Mouse (Mus musculus): ENCODE results near the gene Chrnd. TPM values are rescaled to one million over a fixed set of nuclear protein-coding genes. Genes with fewer than 3 reads are reported as not detected.

The Chrnd gene
- polyA plus RNA-seq, 1 experiment, result 0.05 TPM

GRCm38 (mm10) chr1:87226409-87227159 lies 36.2 kb downstream of the Chrnd start:
- Histone ChIP-seq H3K4me1 (ENCODE audit: control insufficient read depth, insufficient read depth, insufficient read length, low read length) (no peaks in the 10 kb centered on the region), H3K4me3 (ENCODE audit: low read depth, low read length) (no peak overlapping the region), H3K27me3 (ENCODE audit: control insufficient read depth, insufficient read depth, low read length) (no peaks in the 10 kb centered on the region), H3K36me3 (ENCODE audit: control insufficient read depth, insufficient read depth, low read length) (peaks cover 74% of the 10 kb centered on the region), H3K27ac (ENCODE audit: insufficient read depth, low read depth, low read length) (no peak overlapping the region)
- no peak for TF ChIP-seq CTCF (IDR thresholded peaks at IDR 0.05; ENCODE audit: extremely low read depth, insufficient read length, insufficient replicate concordance, low read depth, low read length)
- no peak for TF ChIP-seq POLR2A (IDR thresholded peaks at IDR 0.05; ENCODE audit: low read depth, low read length)
- 100% methylated on average over 1 of the region's 1 CpGs for WGBS

- no peak overlapping the region for H3K27ac ChIP-seq (ENCODE audit: insufficient read depth, low read depth, low read length)
- 88% methylated on average over 3 of the region's 3 CpGs for WGBS
Observed at GRCm38 (mm10) chr1:87227160-87227550, 36.7 kb downstream of the Chrnd start.

GRCm38 (mm10) chr1:87230606-87231005 lies 40.2 kb downstream of the Chrnd start:
- Histone ChIP-seq H3K27me3 (ENCODE audit: control insufficient read depth, insufficient read depth, low read length) (no peaks in the 10 kb centered on the region), H3K4me1 (ENCODE audit: control insufficient read depth, insufficient read depth, insufficient read length, low read length) (no peaks in the 10 kb centered on the region), H3K36me3 (ENCODE audit: control insufficient read depth, insufficient read depth, low read length) (peaks cover 47% of the 10 kb centered on the region), H3K27ac (ENCODE audit: insufficient read depth, low read depth, low read length) (no peak overlapping the region), H3K4me3 (ENCODE audit: low read depth, low read length) (no peak overlapping the region)
- TF ChIP-seq CTCF (IDR thresholded peaks at IDR 0.05; ENCODE audit: extremely low read depth, insufficient read length, insufficient replicate concordance, low read depth, low read length) (no peak), POLR2A (IDR thresholded peaks at IDR 0.05; ENCODE audit: low read depth, low read length) (no peak)
- WGBS, result 88% methylated on average over 5 of the region's 5 CpGs

More at GRCm38 (mm10) chr1:87227160-87227550, 36.7 kb downstream of the Chrnd start:
- H3K4me3 ChIP-seq (ENCODE audit: low read depth, low read length), result no peak overlapping the region
- TF ChIP-seq POLR2A (IDR thresholded peaks at IDR 0.05; ENCODE audit: low read depth, low read length) (no peak), CTCF (IDR thresholded peaks at IDR 0.05; ENCODE audit: extremely low read depth, insufficient read length, insufficient replicate concordance, low read depth, low read length) (no peak)
- peaks cover 68% of the 10 kb centered on the region for H3K36me3 ChIP-seq (ENCODE audit: control insufficient read depth, insufficient read depth, low read length)
- no peaks in the 10 kb centered on the region for H3K27me3 ChIP-seq (ENCODE audit: control insufficient read depth, insufficient read depth, low read length)
- H3K4me1 ChIP-seq (ENCODE audit: control insufficient read depth, insufficient read depth, insufficient read length, low read length), result no peaks in the 10 kb centered on the region

GRCm38 (mm10) chr1:87232197-87232596 lies 41.8 kb downstream of the Chrnd start:
- TF ChIP-seq POLR2A (IDR thresholded peaks at IDR 0.05; ENCODE audit: low read depth, low read length) (no peak), CTCF (IDR thresholded peaks at IDR 0.05; ENCODE audit: extremely low read depth, insufficient read length, insufficient replicate concordance, low read depth, low read length) (no peak)
- Histone ChIP-seq H3K27me3 (ENCODE audit: control insufficient read depth, insufficient read depth, low read length) (no peaks in the 10 kb centered on the region), H3K36me3 (ENCODE audit: control insufficient read depth, insufficient read depth, low read length) (peaks cover 36% of the 10 kb centered on the region), H3K27ac (ENCODE audit: insufficient read depth, low read depth, low read length) (no peak overlapping the region), H3K4me3 (ENCODE audit: low read depth, low read length) (no peak overlapping the region), H3K4me1 (ENCODE audit: control insufficient read depth, insufficient read depth, insufficient read length, low read length) (no peaks in the 10 kb centered on the region)
- 91% methylated on average over 7 of the region's 7 CpGs for WGBS

- no peak for TF ChIP-seq POLR2A (IDR thresholded peaks at IDR 0.05; ENCODE audit: low read depth, low read length)
- no peak for TF ChIP-seq CTCF (IDR thresholded peaks at IDR 0.05; ENCODE audit: extremely low read depth, insufficient read length, insufficient replicate concordance, low read depth, low read length)
- no peaks in the 10 kb centered on the region for H3K4me1 ChIP-seq (ENCODE audit: control insufficient read depth, insufficient read depth, insufficient read length, low read length)
- H3K4me3 ChIP-seq (ENCODE audit: low read depth, low read length), result no peak overlapping the region
- peaks cover 18% of the 10 kb centered on the region for H3K36me3 ChIP-seq (ENCODE audit: control insufficient read depth, insufficient read depth, low read length)
- H3K27me3 ChIP-seq (ENCODE audit: control insufficient read depth, insufficient read depth, low read length), result no peaks in the 10 kb centered on the region
- no peak overlapping the region for H3K27ac ChIP-seq (ENCODE audit: insufficient read depth, low read depth, low read length)
- 62% methylated on average over 8 of the region's 8 CpGs for WGBS
Observed at GRCm38 (mm10) chr1:87239056-87239455, 48.6 kb downstream of the Chrnd start.

- 88% methylated on average over 8 of the region's 8 CpGs for whole genome bisulfite sequencing
- no peak overlapping the region for H3K4me3 ChIP-seq (ENCODE audit: low read depth, low read length)
- TF ChIP-seq CTCF (IDR thresholded peaks at IDR 0.05; ENCODE audit: extremely low read depth, insufficient read length, insufficient replicate concordance, low read depth, low read length) (no peak), POLR2A (IDR thresholded peaks at IDR 0.05; ENCODE audit: low read depth, low read length) (no peak)
- no peaks in the 10 kb centered on the region for H3K27me3 ChIP-seq (ENCODE audit: control insufficient read depth, insufficient read depth, low read length)
- H3K27ac ChIP-seq (ENCODE audit: insufficient read depth, low read depth, low read length), result no peak overlapping the region
- H3K4me1 ChIP-seq (ENCODE audit: control insufficient read depth, insufficient read depth, insufficient read length, low read length), result no peaks in the 10 kb centered on the region
- H3K36me3 ChIP-seq (ENCODE audit: control insufficient read depth, insufficient read depth, low read length), result peaks cover 6% of the 10 kb centered on the region
Observed at GRCm38 (mm10) chr1:87243021-87243420, 52.6 kb downstream of the Chrnd start.

GRCm38 (mm10) chr1:87245430-87245829 lies 55.0 kb downstream of the Chrnd start:
- no peaks in the 10 kb centered on the region for H3K36me3 ChIP-seq (ENCODE audit: control insufficient read depth, insufficient read depth, low read length)
- WGBS, result 44% methylated on average over 1 of the region's 1 CpGs
- H3K27ac ChIP-seq (ENCODE audit: insufficient read depth, low read depth, low read length), result no peak overlapping the region
- no peaks in the 10 kb centered on the region for H3K4me1 ChIP-seq (ENCODE audit: control insufficient read depth, insufficient read depth, insufficient read length, low read length)
- H3K4me3 ChIP-seq (ENCODE audit: low read depth, low read length), result no peak overlapping the region
- H3K27me3 ChIP-seq (ENCODE audit: control insufficient read depth, insufficient read depth, low read length), result no peaks in the 10 kb centered on the region
- no peak for TF ChIP-seq POLR2A (IDR thresholded peaks at IDR 0.05; ENCODE audit: low read depth, low read length)
- TF ChIP-seq CTCF (IDR thresholded peaks at IDR 0.05; ENCODE audit: extremely low read depth, insufficient read length, insufficient replicate concordance, low read depth, low read length), result no peak

All from small intestine, adult 2 months (tissue).